Mouse (Mus musculus) erythroblast, embryonic 14.5 days (primary cell): ENCODE measurements around the gene Pth1r.

Source experiments
- GATA1 ChIP-seq: IDR thresholded peaks from 2 replicates; pipeline ENCODE4 v1.6.1; 2012; ENCODE audit warnings: low read length, inconsistent platforms, mixed read lengths
- TAL1 ChIP-seq: IDR thresholded peaks from 3 replicates; pipeline ENCODE4 v1.6.1; 2012; ENCODE audit warnings: low read length, inconsistent platforms, mixed read lengths

- no peak for TF ChIP-seq TAL1
- TF ChIP-seq GATA1, result no peak
Observed at GRCm38 (mm10) chr9:110746238-110746637, 707 bp downstream of the Pth1r start.
